Mouse (Mus musculus) hindbrain, embryonic 16.5 days (tissue): Measurements from ENCODE around the gene Ssh1. TPM values are rescaled to one million over a fixed set of nuclear protein-coding genes. Genes with fewer than 3 reads are reported as not detected.

Source experiments
- ATAC-seq: fragments of 200-750 bp; cut with Nextera tagmentation; 2 replicates; pipeline ENCODE4 v1.8.0; 2017; ENCODE audit warnings: moderate TSS enrichment, moderate library complexity
- H3K27ac ChIP-seq: fragments of 300-500 bp; sonication (generic); 2 replicates; pipeline ENCODE4 v1.5.1; 2014; ENCODE audit warnings: low read depth, mild to moderate bottlenecking, control low read depth, low read length, moderate library complexity
- H3K27me3 ChIP-seq: fragments of 300-500 bp; sonication (generic); replicated peaks from 2 replicates; pipeline ENCODE4 v1.6.1; 2014; ENCODE audit warnings: low read length; ENCODE audit not compliant: control insufficient read depth, insufficient read depth
- H3K36me3 ChIP-seq: fragments of 300-500 bp; sonication (generic); 2 replicates; pipeline ENCODE4 v1.6.1; 2014; ENCODE audit warnings: mild to moderate bottlenecking, low read length, moderate library complexity, mixed read lengths; ENCODE audit not compliant: control insufficient read depth, insufficient read depth
- H3K4me1 ChIP-seq: fragments of 300-500 bp; sonication (generic); 2 replicates; pipeline ENCODE4 v1.6.1; 2014; ENCODE audit warnings: low read depth, low read length; ENCODE audit not compliant: control insufficient read depth, insufficient read depth
- H3K4me2 ChIP-seq: fragments of 300-500 bp; sonication (generic); 2 replicates; pipeline ENCODE4 v1.6.1; 2014; ENCODE audit warnings: mild to moderate bottlenecking, low read length, control low read depth, moderate library complexity
- H3K4me3 ChIP-seq: fragments of 300-500 bp; sonication (generic); 2 replicates; pipeline ENCODE4 v1.5.1; 2014; ENCODE audit warnings: mild to moderate bottlenecking, low read length, control low read depth, moderate library complexity
- H3K9ac ChIP-seq: fragments of 300-500 bp; sonication (generic); 2 replicates; pipeline ENCODE4 v1.6.1; 2014; ENCODE audit warnings: low read depth, mild to moderate bottlenecking, control low read depth, low read length, moderate library complexity
- H3K9me3 ChIP-seq: fragments of 300-500 bp; sonication (generic); 2 replicates; pipeline ENCODE4 v1.6.1; 2014; ENCODE audit warnings: mild to moderate bottlenecking, low read length, moderate library complexity; ENCODE audit not compliant: control insufficient read depth
- WGBS: fragments of 180-500 bp; shearing (Covaris S2); extraction: QIAGEN DNeasy Blood & Tissue Kit; methylation state at CpG from one replicate; pipeline ENCODE4 v1.1.7; 2014; 5-methylcytosine and 5-hydroxymethylcytosine counted together
- polyA plus RNA-seq: library from polyadenylated mRNA; unstranded; fragments of >200 nt; fragmentation: Nextera tagmentation; extraction: Ambion mirVana; gene quantifications from 2 replicates; pipeline ENCODE4 v1.2.1, GENCODE M21; 2015

The Ssh1 gene
- polyA plus RNA-seq, 1 experiment from 2014 or later, result 9.6 TPM

DNA sequence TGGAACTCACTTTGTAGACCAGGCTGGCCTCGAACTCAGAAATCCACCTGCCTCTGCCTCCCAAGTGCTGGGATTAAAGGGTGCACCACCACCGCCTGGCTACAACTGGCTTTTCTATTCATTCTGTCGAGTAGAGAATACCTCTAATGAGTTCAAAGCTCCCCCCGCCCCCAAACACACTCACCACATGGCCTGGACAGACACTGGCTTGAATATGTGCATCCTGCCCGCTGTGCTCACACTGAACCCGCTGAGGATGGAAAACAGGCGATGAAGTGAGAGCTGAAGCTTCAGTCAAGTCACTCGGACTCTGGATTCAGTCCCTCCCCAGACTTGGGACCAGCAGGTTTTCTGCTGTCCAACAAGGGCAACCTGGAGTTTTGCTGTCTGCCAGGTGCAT lies 33.3 kb downstream of the Ssh1 start:
- no peaks in the 10 kb centered on the region for H3K27me3 ChIP-seq
- no peaks in the 10 kb centered on the region for H3K4me1 ChIP-seq
- no peak overlapping the region for H3K9ac ChIP-seq
- no peak for ATAC-seq
- peaks cover 22% of the 10 kb centered on the region for H3K36me3 ChIP-seq
- H3K27ac ChIP-seq, result no peak overlapping the region
- WGBS, result 79% methylated on average over 8 of the region's 8 CpGs
- H3K9me3 ChIP-seq, result no peaks in the 10 kb centered on the region
- no peak overlapping the region for H3K4me2 ChIP-seq
- no peak overlapping the region for H3K4me3 ChIP-seq

- no peaks in the 10 kb centered on the region for H3K27me3 ChIP-seq
- no peak overlapping the region for H3K9ac ChIP-seq
- peaks cover 16% of the 10 kb centered on the region for H3K36me3 ChIP-seq
- no peak overlapping the region for H3K4me3 ChIP-seq
- no peak overlapping the region for H3K4me2 ChIP-seq
- H3K9me3 ChIP-seq, result no peaks in the 10 kb centered on the region
- H3K4me1 ChIP-seq, result no peaks in the 10 kb centered on the region
- 15% methylated on average over 6 of the region's 6 CpGs for WGBS
- no peak for ATAC-seq
- no peak overlapping the region for H3K27ac ChIP-seq
Observed at GRCm38 (mm10) chr5:113959039-113959438, 34.7 kb downstream of the Ssh1 start.

- Histone ChIP-seq H3K36me3 (peaks cover 20% of the 10 kb centered on the region), H3K4me2 (no peak overlapping the region), H3K27me3 (no peaks in the 10 kb centered on the region), H3K9ac (no peak overlapping the region), H3K4me1 (no peaks in the 10 kb centered on the region), H3K9me3 (no peaks in the 10 kb centered on the region), H3K4me3 (no peak overlapping the region), H3K27ac (no peak overlapping the region)
- 7% methylated on average over 4 of the region's 4 CpGs for WGBS
- ATAC-seq, result 0 out of 2 replicates have a peak, but pooled peaks have one; percentile 48
Observed at GRCm38 (mm10) chr5:113956510-113956909, 37.2 kb downstream of the Ssh1 start.

DNA sequence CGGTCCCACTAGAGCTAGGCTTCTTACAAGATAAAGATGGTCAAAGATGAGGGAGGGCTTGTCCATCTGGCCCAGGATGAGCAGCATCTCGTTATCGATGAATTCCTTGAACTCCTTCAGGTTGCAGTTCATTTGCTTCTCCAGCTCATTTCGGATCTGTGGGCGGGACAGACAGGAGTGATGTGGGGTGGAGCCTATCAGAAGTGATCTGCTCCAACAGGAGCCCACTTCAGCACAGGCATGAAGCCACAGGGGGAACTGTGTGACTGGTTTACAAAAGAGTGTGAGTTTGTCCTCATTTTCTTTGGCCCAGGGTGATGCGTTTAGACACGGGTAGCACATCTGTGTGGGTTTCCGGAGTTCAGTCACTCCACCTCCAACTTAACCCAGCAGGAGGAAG lies 38.0 kb downstream of the Ssh1 start:
- WGBS, result 83% methylated on average over 8 of the region's 8 CpGs
- no peak overlapping the region for H3K4me2 ChIP-seq
- ATAC-seq, result no peak
- H3K36me3 ChIP-seq, result peaks cover 17% of the 10 kb centered on the region
- no peak overlapping the region for H3K4me3 ChIP-seq
- H3K4me1 ChIP-seq, result no peaks in the 10 kb centered on the region
- no peaks in the 10 kb centered on the region for H3K9me3 ChIP-seq
- H3K9ac ChIP-seq, result no peak overlapping the region
- H3K27ac ChIP-seq, result no peak overlapping the region
- H3K27me3 ChIP-seq, result no peaks in the 10 kb centered on the region

DNA sequence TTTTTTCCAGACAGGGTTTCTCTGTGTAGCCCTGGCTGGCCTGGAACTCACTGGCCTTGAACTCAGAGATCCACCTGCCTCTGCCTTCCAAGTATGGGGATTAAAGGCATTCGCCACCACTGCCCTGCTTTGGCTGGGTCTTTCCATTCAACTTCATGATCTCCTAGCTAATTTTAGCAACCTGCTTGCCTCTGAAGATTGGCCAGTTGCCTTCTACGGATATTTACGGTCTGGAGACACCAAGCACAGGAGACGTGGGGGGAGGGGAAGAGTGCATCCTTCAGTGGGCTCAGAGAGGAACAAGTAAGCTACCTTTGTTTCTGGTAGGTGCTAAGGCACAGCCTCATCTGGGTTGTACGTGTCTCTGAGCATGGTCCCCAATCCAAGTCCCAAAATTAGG lies 38.4 kb downstream of the Ssh1 start:
- Histone ChIP-seq H3K4me1 (no peaks in the 10 kb centered on the region), H3K36me3 (peaks cover 16% of the 10 kb centered on the region), H3K9me3 (no peaks in the 10 kb centered on the region), H3K4me2 (no peak overlapping the region), H3K9ac (no peak overlapping the region), H3K4me3 (no peak overlapping the region), H3K27me3 (no peaks in the 10 kb centered on the region), H3K27ac (no peak overlapping the region)
- 87% methylated on average over 5 of the region's 5 CpGs for WGBS
- no peak for ATAC-seq

GRCm38 (mm10) chr5:113954421-113954820 lies 39.3 kb downstream of the Ssh1 start:
- Histone ChIP-seq H3K4me2 (no peak overlapping the region), H3K27me3 (no peaks in the 10 kb centered on the region), H3K4me3 (no peak overlapping the region), H3K27ac (0 out of 2 replicates have a peak overlapping the region, but pooled peaks have one; percentile 42), H3K9ac (peak overlapping the region; percentile 30; the same call in 1 of the 2 replicates), H3K4me1 (no peaks in the 10 kb centered on the region), H3K9me3 (no peaks in the 10 kb centered on the region), H3K36me3 (peaks cover 22% of the 10 kb centered on the region)
- 7% methylated on average over 7 of the region's 7 CpGs for WGBS
- ATAC-seq, result peak; percentile 57; the same call in 1 of the 2 replicates

DNA sequence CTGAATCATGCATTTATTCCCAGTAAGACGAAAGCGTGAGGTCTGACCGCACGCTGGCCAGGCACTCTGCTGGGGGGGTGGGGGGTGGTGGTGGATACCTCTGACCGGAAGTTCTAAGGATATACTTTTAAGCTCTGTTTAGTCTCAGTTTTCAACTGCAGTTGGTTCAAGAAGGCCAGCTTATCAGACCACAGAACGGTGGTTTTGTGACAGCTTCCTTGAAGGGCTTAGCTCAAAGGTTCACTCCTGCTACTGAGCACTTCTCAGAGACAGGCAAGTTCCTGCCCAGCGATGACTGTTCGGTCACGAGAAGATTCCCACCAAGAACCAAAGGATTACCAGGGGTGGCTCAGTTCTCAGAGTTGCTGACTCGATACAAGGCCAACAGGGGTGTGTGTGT lies 41.2 kb downstream of the Ssh1 start:
- Histone ChIP-seq H3K4me3 (no peak overlapping the region), H3K27me3 (no peaks in the 10 kb centered on the region), H3K27ac (no peak overlapping the region), H3K4me1 (no peaks in the 10 kb centered on the region), H3K36me3 (peaks cover 29% of the 10 kb centered on the region), H3K9ac (no peak overlapping the region), H3K4me2 (no peak overlapping the region), H3K9me3 (no peaks in the 10 kb centered on the region)
- WGBS, result 97% methylated on average over 10 of the region's 10 CpGs
- no peak for ATAC-seq

GRCm38 (mm10) chr5:113951693-113952071 lies 42.0 kb downstream of the Ssh1 start:
- no peak for ATAC-seq
- Histone ChIP-seq H3K9me3 (no peaks in the 10 kb centered on the region), H3K4me1 (no peaks in the 10 kb centered on the region), H3K27me3 (no peaks in the 10 kb centered on the region), H3K4me2 (no peak overlapping the region), H3K36me3 (peaks cover 34% of the 10 kb centered on the region), H3K4me3 (no peak overlapping the region), H3K27ac (no peak overlapping the region), H3K9ac (no peak overlapping the region)
- WGBS, result 93% methylated on average over 11 of the region's 11 CpGs

DNA sequence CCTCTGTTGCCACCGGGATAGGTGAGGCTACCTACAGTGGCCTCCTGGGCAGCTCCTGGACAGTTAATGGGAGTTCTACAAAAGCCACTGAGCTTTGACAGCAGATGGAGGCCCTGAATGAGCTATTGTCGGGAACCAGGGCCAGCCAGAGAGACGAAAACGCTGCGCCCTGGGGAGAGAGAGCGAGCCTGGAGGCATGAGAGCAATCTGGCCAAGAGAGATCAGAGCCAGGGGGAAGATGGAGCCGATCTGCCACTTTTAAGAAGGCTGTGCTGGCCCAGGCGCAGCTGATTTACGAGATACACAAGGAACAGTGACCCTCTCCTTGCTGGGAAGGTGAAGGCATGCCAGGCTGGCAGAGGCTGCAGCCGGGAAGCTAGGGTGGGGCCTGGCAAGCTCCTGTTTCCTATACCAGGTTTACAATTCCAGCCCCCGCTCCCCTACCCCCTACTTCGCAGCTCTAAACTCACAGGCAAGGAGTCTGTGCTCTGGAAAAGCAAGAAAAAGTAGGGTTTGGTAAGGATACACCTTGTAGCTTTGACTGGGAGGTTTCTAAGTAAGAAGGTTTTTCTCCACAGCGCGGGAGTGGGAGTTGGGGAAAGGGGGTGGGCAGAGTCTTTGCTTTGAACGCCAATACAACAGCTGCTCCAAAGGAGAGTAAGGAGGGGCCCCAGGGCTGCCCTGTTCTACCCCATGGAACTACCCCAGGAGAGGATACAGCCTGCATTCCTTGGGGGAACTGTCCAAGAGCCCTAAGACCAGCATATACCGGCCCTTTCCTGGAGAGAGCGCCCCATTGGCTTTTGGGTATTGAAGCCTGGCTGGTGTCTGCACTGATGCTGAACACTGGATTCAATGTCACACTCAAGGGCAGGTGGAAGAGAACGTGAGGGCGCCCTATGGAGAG lies 42.7 kb downstream of the Ssh1 start:
- no peak overlapping the region for H3K4me3 ChIP-seq
- H3K36me3 ChIP-seq, result peaks cover 40% of the 10 kb centered on the region
- H3K9ac ChIP-seq, result no peak overlapping the region
- H3K9me3 ChIP-seq, result no peaks in the 10 kb centered on the region
- H3K27ac ChIP-seq, result no peak overlapping the region
- no peak overlapping the region for H3K4me2 ChIP-seq
- WGBS, result 75% methylated on average over 19 of the region's 19 CpGs
- 0 out of 2 replicates have a peak, but pooled peaks have one; percentile 26 for ATAC-seq
- H3K27me3 ChIP-seq, result no peaks in the 10 kb centered on the region
- no peaks in the 10 kb centered on the region for H3K4me1 ChIP-seq
